Comparison of ENCODE assay signal across 9 mouse cellular contexts in the genomic region with DNA sequence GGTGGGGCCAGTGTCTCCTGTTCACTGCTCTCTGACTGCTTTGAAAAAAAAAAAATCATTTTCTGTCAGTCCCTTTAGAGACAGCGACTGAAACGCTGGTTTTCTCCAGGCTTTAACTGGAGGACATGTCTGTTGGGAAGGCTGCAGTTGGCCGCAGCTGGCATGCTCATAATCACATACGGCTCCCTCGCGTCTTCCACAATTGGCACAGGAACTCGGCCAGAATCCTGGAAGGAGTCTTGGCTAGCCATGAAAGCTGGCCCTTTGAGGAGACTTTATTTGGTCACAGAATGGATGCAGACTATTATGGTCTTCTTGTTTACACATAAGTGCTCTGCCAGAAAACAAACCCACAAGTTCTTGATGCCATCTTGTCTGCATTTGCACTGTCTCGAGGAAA.
DNase-seq lines count a peak whose midpoint lies in the region.
"Had no signal": no experiment of that assay in that cellular context is flagged by ENCODE, and none has a peak within 500 bp of the region (broad histone marks: within the 10 kb centered on the region; RNA-seq: fewer than 3 reads in every experiment).

No protein-coding gene starts in this region.

- peak; percentile 55 for DNase-seq in heart, adult 11 months
- no peak for DNase-seq in heart, postnatal 4 days
- DNase-seq in cerebellum, adult 9-10 months, result peak; percentile 6
- DNase-seq in cerebellum, postnatal 36 days, result peak; percentile 8 to 13
- peak; percentile 87 for DNase-seq in left cerebral cortex, postnatal 4 days
- DNase-seq in urinary bladder, postnatal 10 days (ENCODE audit: low spot score), result no peak
- DNase-seq in gastrocnemius, postnatal 36 days, result no peak
- DNase-seq: lung, postnatal 36 days; thymus, postnatal 14 days had no signal

- intact Hi-C loops in left cerebral cortex, postnatal 4 days (cut with DNase I), result no loop called here
- intact Hi-C loops in gastrocnemius, postnatal 36 days (cut with DNase I), result no loop called here

Comparison
In these comparisons a context has a peak if more than half of its experiments do, and no peak if none do; other contexts are left out.
1. DNase-seq: peak in heart, adult 11 months (single experiment), cerebellum, adult 9-10 months (single experiment), cerebellum, postnatal 36 days (2 of 2) and left cerebral cortex, postnatal 4 days (single experiment); none in heart, postnatal 4 days (single experiment), urinary bladder, postnatal 10 days (single experiment) and gastrocnemius, postnatal 36 days (0 of 2).